Mouse (Mus musculus) E14TG2a.4 (cell line): ENCODE measurements around the gene Arl15.

Experiments
- H3K27me3 ChIP-seq: 2 replicates; pipeline ENCODE4 v1.6.1; 2014; ENCODE audit warnings: low read length, control low read depth; ENCODE audit not compliant: insufficient read depth
- H3K36me3 ChIP-seq: 2 replicates; pipeline ENCODE4 v1.6.1; 2014; ENCODE audit warnings: low read length, control low read depth; ENCODE audit not compliant: insufficient read depth
- H3K4me1 ChIP-seq: replicated peaks from 2 replicates; pipeline ENCODE4 v1.6.1; 2014; ENCODE audit warnings: low read depth, low read length, control low read depth
- H3K4me3 ChIP-seq: replicated peaks from 2 replicates; pipeline ENCODE4 v1.5.1; 2014; ENCODE audit warnings: mild to moderate bottlenecking, low read length
- H3K9me3 ChIP-seq: 2 replicates; pipeline ENCODE4 v1.6.1; 2014; ENCODE audit warnings: low read length, control low read depth
- CTCF ChIP-seq: conservative IDR thresholded peaks from 2 replicates; pipeline ENCODE4 v1.5.1; 2014; ENCODE audit warnings: low read length
- NANOG ChIP-seq: IDR thresholded peaks from 2 replicates; pipeline ENCODE4 v1.6.1; 2014; ENCODE audit warnings: borderline replicate concordance, low read length, mixed read lengths
- POU5F1 ChIP-seq: IDR thresholded peaks from 2 replicates; pipeline ENCODE4 v1.6.1; 2014; ENCODE audit warnings: low read length, borderline replicate concordance

Gene Arl15

GRCm38 (mm10) chr13:113995490-113996236, 201.4 kb downstream of the Arl15 start:
- TF ChIP-seq NANOG (no peak), CTCF (no peak), POU5F1 (no peak)

GRCm38 (mm10) chr13:113998811-113999210, 204.5 kb downstream of the Arl15 start:
- Histone ChIP-seq H3K4me3 (no peak overlapping the region), H3K36me3 (peaks cover 12% of the 10 kb centered on the region), H3K4me1 (peaks cover 11% of the 10 kb centered on the region), H3K9me3 (peaks cover 7% of the 10 kb centered on the region), H3K27me3 (no peaks in the 10 kb centered on the region)
- TF ChIP-seq CTCF (no peak), POU5F1 (no peak), NANOG (no peak)

More at GRCm38 (mm10) chr13:113995490-113996236, 201.4 kb downstream of the Arl15 start:
- Histone ChIP-seq H3K27me3 (no peaks in the 10 kb centered on the region), H3K4me1 (peaks cover 11% of the 10 kb centered on the region), H3K9me3 (peaks cover 7% of the 10 kb centered on the region), H3K4me3 (no peak overlapping the region), H3K36me3 (peaks cover 12% of the 10 kb centered on the region)

GRCm38 (mm10) chr13:114003463-114003862, 209.2 kb downstream of the Arl15 start:
- Histone ChIP-seq H3K9me3 (no peaks in the 10 kb centered on the region), H3K4me1 (no peaks in the 10 kb centered on the region), H3K27me3 (no peaks in the 10 kb centered on the region), H3K4me3 (no peak overlapping the region), H3K36me3 (0 out of 2 replicates have a peak, but pooled peaks cover 5% of the 10 kb centered on the region)
- no peak for TF ChIP-seq NANOG
- TF ChIP-seq CTCF, result no peak
- TF ChIP-seq POU5F1, result no peak

- no peak overlapping the region for H3K4me3 ChIP-seq
- H3K36me3 ChIP-seq, result 0 out of 2 replicates have a peak, but pooled peaks cover 5% of the 10 kb centered on the region
- no peaks in the 10 kb centered on the region for H3K4me1 ChIP-seq
- TF ChIP-seq CTCF (no peak), POU5F1 (no peak), NANOG (no peak)
- H3K27me3 ChIP-seq, result no peaks in the 10 kb centered on the region
- no peaks in the 10 kb centered on the region for H3K9me3 ChIP-seq
Observed at GRCm38 (mm10) chr13:114004191-114004590, 209.9 kb downstream of the Arl15 start.

- Histone ChIP-seq H3K4me1 (peaks cover 10% of the 10 kb centered on the region), H3K36me3 (0 out of 2 replicates have a peak, but pooled peaks cover 5% of the 10 kb centered on the region), H3K27me3 (no peaks in the 10 kb centered on the region), H3K4me3 (no peak overlapping the region), H3K9me3 (no peaks in the 10 kb centered on the region)
- TF ChIP-seq NANOG, result no peak
- no peak for TF ChIP-seq POU5F1
- TF ChIP-seq CTCF, result no peak
Observed at GRCm38 (mm10) chr13:114009786-114010185, 215.5 kb downstream of the Arl15 start.

GRCm38 (mm10) chr13:114010521-114010920, 216.2 kb downstream of the Arl15 start:
- H3K36me3 ChIP-seq, result 0 out of 2 replicates have a peak, but pooled peaks cover 5% of the 10 kb centered on the region
- H3K27me3 ChIP-seq, result no peaks in the 10 kb centered on the region
- no peaks in the 10 kb centered on the region for H3K9me3 ChIP-seq
- H3K4me1 ChIP-seq, result peaks cover 10% of the 10 kb centered on the region
- H3K4me3 ChIP-seq, result no peak overlapping the region
- TF ChIP-seq NANOG, result no peak
- TF ChIP-seq POU5F1, result no peak
- TF ChIP-seq CTCF, result no peak

- Histone ChIP-seq H3K4me1 (peaks cover 10% of the 10 kb centered on the region), H3K4me3 (no peak overlapping the region), H3K27me3 (no peaks in the 10 kb centered on the region), H3K9me3 (no peaks in the 10 kb centered on the region), H3K36me3 (0 out of 2 replicates have a peak, but pooled peaks cover 5% of the 10 kb centered on the region)
- TF ChIP-seq POU5F1, result no peak
- no peak for TF ChIP-seq CTCF
- TF ChIP-seq NANOG, result no peak
Observed at GRCm38 (mm10) chr13:114011019-114011418, 216.7 kb downstream of the Arl15 start.

GRCm38 (mm10) chr13:114017928-114018327, 223.6 kb downstream of the Arl15 start:
- TF ChIP-seq POU5F1 (no peak), NANOG (no peak), CTCF (no peak)
- Histone ChIP-seq H3K9me3 (no peaks in the 10 kb centered on the region), H3K4me1 (peaks cover 6% of the 10 kb centered on the region; the same call in 1 of the 2 replicates), H3K4me3 (no peak overlapping the region), H3K27me3 (no peaks in the 10 kb centered on the region), H3K36me3 (no peaks in the 10 kb centered on the region)

GRCm38 (mm10) chr13:114023541-114023940, 229.2 kb downstream of the Arl15 start:
- no peak for TF ChIP-seq CTCF
- no peak for TF ChIP-seq POU5F1
- TF ChIP-seq NANOG, result no peak
- H3K27me3 ChIP-seq, result no peaks in the 10 kb centered on the region
- H3K4me1 ChIP-seq, result peaks cover 56% of the 10 kb centered on the region
- no peak overlapping the region for H3K4me3 ChIP-seq
- H3K36me3 ChIP-seq, result no peaks in the 10 kb centered on the region
- no peaks in the 10 kb centered on the region for H3K9me3 ChIP-seq
